Mouse (Mus musculus) adipocyte (in vitro differentiated cells): Measurements from ENCODE around the gene Adamts3.

Experiments
- DNase-seq: peaks from one replicate; pipeline ENCODE4 v3.0.0-alpha.2; 2016; ENCODE audit warnings: low spot score

The Adamts3 gene

GRCm38 (mm10) chr5:89709459-89709858 is 173.7 kb downstream of the Adamts3 start:
- no peak for DNase-seq

GRCm38 (mm10) chr5:89704264-89704663 is 178.9 kb downstream of the Adamts3 start:
- peak; percentile 8 for DNase-seq

GRCm38 (mm10) chr5:89701241-89702007 is 181.7 kb downstream of the Adamts3 start:
- DNase-seq: no peak

- DNase-seq: no peak
These were observed 195.3 kb downstream of the Adamts3 start for GRCm38 (mm10) chr5:89687826-89688225.

GRCm38 (mm10) chr5:89679871-89680536 is 203.1 kb downstream of the Adamts3 start:
- peak; percentile 87 for DNase-seq

GRCm38 (mm10) chr5:89678148-89678547 is 205.0 kb downstream of the Adamts3 start:
- no peak for DNase-seq

GRCm38 (mm10) chr5:89674066-89674848 is 208.9 kb downstream of the Adamts3 start:
- DNase-seq: no peak

GRCm38 (mm10) chr5:89672950-89673349 is 210.2 kb downstream of the Adamts3 start:
- no peak for DNase-seq

GRCm38 (mm10) chr5:89654327-89654726 is 228.8 kb downstream of the Adamts3 start:
- DNase-seq: no peak

GRCm38 (mm10) chr5:89653862-89654261 is 229.3 kb downstream of the Adamts3 start:
- no peak for DNase-seq

- DNase-seq: no peak
These were observed 236.2 kb downstream of the Adamts3 start for GRCm38 (mm10) chr5:89646940-89647339.

- no peak for DNase-seq
These were observed 247.7 kb downstream of the Adamts3 start for GRCm38 (mm10) chr5:89635434-89635833.

GRCm38 (mm10) chr5:89631599-89631998 is 251.5 kb downstream of the Adamts3 start:
- no peak for DNase-seq
